Mouse (Mus musculus) bone marrow, adult 2 months (tissue): Measurements from ENCODE around the gene Gm20538.

Experiments used
- CTCF ChIP-seq: fragments of 200-500 bp; IDR thresholded peaks from 2 replicates; pipeline ENCODE4 v1.5.1; 2011; ENCODE audit warnings: low read length, control low read depth; ENCODE audit not compliant: control insufficient read depth, insufficient read depth
- POLR2A ChIP-seq: fragments of 200-500 bp; IDR thresholded peaks from 2 replicates; pipeline ENCODE4 v1.6.1; 2011; ENCODE audit warnings: low read depth, mild to moderate bottlenecking, control low read depth, low read length, borderline replicate concordance; ENCODE audit not compliant: control insufficient read depth

GRCm38 (mm10) chr19:44544775-44545174 is 7.9 kb downstream of the Gm20538 start:
- TF ChIP-seq CTCF: peak; percentile 81
- no peak for TF ChIP-seq POLR2A
